Mouse (Mus musculus) mouse embryonic stem cell (cell line): ENCODE data around the gene Arl6ip5.

Experiments
- in situ Hi-C, 2 experiments: fragments of 300-500 bp; cut with MboI; formaldehyde crosslinking; loops; 1 replicate in 1 of 2; 3 replicates in 1 of 2; pipeline ENCODE4 v1.14.3; 2019 to 2020; ENCODE audit warnings: low sequenced_read_pairs in 2 of 2, low pct_unique_long_range_greater_than_20kb in 1 of 2, mixed read lengths in 1 of 2; ENCODE audit not compliant: unreplicated experiment in 1 of 2

Gene Arl6ip5

DNA sequence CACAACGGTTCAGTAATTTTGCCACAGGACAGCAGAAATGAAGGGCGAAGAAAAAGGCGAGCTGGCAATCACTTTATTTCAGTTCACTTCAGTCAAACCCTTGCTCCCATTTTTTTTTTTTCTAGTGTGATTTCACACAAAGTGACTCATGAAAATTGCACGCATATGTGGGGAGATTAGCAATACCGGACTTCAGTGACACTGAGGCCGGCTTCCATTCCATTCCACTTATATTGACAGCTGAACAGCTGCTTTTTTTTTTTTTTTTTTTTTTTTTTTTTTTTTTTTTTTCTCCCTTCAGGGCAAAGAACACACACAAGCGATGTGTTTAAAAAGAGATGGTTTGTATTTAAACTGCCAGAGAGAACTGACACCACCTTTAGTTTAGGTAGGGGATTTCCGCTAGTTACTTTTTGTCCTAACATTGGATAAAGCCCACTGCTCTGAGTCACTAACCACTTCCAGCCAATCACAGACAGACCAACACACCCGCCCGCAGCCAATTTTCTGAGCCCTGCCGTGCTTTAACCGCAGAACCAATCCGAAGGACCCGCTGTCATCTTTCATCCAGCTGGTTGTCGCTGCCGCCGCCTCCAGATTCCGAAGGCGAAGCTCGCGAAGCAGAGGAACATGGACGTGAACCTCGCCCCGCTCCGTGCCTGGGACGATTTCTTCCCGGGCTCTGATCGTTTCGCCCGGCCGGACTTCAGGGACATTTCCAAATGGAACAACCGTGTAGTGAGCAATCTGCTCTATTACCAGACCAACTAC is at the start of gene Arl6ip5:
TSS of gene Arl6ip5 (plus strand) at position 499 of the 771 bp plus-strand sequence.
- in situ Hi-C loops = no loop called here

DNA sequence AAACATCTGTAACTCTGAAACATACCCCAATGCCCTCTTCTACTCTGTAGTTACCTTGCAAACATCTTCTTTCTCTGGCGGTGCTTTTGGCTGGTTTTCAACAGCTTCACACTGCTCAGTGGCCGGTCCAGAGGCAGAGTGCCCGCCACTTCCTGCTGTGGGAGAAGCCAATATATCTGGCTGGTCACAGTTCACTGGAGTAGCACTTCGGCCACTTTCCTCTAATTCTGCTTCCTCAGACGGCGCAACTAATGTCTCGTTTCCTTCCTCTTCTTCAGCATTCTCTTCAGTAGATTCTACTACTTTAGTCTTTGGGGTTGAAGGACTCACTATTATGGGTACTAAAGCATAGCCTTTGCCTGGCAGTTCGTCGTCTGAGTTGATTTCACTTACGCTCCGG is 34.8 kb upstream of the Arl6ip5 start:
- in situ Hi-C loops = no loop called here

DNA sequence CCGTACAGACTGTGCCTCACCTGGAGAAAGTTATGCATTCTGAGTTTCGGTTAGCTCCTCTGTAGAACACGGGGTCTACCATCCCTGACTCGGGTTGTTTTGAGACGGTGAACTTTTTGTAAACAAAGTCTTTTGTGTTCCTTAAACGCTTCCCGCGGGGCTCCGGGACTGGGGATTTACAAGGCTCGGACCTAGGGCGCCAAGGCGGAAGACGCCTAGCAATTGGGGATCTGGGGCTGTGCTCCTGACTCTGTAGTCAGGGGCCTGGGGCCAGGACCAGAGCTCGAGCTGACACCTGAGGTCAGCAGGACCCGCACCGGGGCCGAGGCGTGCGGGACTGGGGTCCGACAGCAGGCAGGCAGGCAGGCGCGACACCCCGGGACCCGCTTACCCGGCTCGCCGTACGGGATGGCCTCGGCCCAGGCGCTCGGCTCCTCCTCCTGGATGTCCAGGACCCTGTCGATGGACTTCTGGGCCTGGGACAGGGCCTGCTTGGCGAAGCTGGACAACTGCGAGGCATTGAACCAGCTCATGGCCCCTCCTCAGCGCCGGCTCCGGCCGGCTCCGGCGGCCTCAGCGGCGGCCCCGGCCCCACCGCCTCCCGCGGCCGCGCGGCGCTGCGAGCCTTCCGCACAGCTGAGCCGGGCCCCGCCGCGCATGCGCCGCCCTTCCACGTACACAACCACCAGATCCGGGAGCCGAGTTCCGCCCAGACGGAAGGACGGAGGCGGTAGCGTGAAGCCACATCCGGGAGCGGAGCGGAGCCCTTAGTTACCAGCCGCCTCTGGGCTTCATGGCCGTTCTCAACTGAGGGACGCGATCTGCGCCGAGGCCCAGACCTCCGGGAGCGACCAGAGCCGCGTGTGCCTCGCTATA is 31.8 kb upstream of the Arl6ip5 start, which contains the start of gene Tmf1:
TSS of gene Tmf1 (minus strand) at position 632 of the 876 bp plus-strand sequence.
- in situ Hi-C loops = no loop called here

DNA sequence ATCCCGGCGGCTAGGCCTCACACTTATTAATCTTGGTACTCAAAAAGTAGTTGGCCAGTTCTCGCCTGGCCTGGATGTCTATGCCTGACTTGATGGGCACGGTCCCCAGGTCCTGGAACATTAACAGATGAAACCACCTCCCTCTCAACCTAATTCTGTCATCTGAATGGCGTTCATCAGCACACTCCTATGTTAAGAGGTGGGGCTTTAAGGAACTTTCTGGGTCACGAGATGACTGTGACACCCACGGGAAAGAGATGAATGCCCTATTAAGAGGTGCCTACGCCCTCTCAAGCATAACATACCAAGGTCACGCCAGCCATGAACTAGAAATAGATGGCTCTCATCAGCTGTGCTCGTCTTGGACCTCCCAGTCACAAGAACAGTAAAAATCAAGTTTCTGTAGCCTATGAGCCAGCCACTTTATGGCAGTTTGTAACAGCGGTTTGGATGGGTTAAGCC is 31.1 kb upstream of the Arl6ip5 start:
- in situ Hi-C loops = no loop called here

DNA sequence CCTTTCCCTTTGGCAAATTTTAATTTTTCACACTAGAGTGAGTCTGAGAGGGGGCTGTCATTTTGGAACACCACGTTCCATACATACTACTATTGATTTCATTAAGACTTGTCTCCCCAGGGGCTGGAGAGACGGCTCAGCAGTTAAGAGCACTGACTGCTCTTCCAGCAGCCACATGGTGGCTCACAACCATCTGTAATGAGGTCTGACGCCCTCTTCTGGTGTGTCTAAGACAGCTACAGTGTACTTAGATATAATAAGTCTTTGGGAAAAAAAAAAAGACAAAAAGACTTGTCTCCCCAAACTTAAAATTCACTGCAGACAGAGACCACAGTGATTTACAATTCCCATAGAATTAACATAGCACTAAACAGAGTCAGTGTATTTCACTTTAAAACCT is 10.1 kb upstream of the Arl6ip5 start:
- in situ Hi-C loops = no loop called here

DNA sequence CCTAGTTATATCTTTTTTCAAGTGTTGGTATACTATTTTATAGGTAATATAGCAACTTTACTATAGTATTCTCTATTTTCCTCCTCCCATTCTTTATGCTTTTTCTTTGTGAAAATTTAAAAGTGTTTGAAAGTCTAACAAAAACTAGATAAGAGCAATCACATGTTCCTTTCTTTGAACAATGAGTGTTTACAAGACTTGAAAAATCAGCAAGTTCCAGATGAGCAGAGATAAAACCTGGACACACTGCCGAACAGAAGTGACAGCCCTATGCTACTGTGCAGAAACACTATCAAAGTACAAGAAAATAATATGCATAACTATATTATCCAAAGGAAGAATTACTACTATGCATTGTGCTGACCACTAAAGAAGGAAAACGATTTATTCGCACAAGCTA is 8.0 kb upstream of the Arl6ip5 start:
- in situ Hi-C loops = no loop called here

DNA sequence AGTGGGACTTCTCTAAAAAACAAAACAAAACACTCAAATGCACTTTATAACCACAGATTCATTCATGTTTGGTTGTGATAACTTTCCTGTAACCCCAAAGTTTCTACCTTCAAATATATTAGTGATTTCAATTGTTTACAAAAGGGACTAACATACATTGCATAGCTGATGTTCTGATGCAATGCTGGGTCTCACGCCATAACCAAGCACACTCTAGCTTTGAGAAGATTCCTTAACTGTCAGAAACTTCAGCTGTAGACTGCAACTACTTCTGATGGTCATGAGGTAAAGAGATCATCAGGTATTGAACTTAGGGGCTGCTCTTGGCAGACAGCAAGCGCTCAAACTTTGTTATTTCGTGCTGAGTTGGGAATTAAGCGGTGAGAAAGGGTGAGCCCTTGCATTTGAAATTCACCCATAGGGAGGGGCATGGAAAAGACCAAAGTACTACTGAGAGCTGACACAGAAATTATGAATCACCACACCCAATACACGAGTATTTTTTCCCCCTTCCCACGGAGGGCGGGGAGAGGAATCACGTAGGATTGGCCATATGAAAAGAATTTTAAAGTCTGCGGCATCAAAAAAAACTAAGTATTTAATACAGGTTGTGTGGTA is 6.1 kb upstream of the Arl6ip5 start:
- in situ Hi-C loops = no loop called here

DNA sequence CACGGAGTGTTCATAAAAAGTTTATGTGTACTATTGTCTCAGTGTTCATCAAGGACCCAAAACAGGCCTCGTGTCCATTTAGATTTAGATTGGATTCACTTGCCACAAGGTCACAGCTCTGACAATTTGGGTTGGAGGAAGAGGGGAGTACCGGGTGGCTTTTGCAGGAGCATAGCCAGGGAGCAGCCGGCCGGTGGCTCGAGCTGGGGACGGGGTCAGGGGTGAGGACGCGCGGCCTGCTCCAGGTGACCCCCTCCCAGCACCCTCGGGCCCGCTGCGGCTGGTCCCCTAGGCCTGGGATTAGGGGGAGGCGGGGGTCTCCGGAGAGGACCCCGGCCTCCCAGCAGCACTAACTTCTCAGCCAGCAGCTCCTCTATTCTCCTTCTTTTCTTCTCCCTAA is 5.5 kb upstream of the Arl6ip5 start:
- in situ Hi-C loops = no loop called here

DNA sequence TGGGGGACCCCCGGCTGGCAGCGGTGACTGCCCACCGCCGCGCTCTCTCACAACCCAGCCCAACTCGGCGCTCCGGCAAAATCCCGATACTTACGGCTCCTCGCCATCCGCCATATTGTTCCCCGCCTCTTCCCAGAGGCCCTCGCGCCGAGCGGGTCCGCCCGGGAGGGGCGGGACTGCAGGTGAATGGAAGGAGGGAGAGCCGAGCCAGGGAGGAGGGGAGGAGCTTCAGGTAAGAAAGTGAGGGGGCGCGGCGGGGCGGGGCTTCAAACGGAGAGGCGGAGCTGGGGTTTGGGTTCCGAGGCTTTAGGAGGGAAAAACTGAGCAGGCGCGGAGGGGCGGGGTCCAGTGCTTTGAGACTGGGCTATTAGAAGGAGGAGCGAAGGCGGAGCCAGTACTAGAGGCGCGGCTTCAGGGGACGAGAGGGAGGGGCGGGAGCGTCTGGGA is 5.0 kb upstream of the Arl6ip5 start, which contains the start of gene Uba3:
TSS of gene Uba3 (minus strand) at position 209 of the 447 bp plus-strand sequence.
- in situ Hi-C loops = no loop called here

DNA sequence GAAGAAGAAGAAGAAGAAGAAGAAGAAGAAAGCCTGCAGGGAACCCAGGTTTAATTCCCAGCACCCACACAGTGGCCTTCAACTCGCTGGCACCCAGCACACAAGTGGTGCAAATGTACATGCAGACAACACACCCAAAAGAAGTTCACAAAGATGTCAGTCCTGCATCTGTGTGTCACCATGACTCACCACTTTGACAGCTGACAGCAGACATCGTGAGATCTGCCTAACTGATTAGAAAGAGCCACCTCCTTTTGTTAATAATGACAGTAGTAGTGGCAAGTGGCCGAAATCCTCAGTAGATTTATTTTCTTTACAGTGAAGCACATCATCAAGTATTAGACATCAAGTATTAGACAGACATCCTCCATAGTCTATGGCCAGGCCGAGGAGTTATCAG is 3.4 kb upstream of the Arl6ip5 start:
- in situ Hi-C loops = no loop called here

DNA sequence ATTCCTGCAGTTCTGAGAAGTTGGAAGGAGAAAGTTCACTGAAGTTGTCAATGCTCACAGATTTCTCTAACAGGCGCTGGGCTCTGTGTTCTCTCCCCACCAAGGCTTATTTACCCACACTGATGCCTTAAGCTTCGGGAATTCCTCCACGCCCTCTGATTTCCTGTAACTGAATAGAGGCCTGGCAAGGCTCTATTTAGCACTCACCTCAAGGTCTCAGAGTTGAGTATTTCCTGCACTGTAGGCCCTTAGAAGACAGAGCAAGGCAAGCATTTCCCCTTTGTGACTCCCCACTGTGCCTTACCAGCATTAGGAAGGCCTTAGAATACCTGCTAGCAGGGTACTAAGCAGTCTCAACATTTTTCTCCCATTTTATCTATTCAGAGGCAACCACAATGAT is 2.1 kb upstream of the Arl6ip5 start:
- in situ Hi-C loops = no loop called here

DNA sequence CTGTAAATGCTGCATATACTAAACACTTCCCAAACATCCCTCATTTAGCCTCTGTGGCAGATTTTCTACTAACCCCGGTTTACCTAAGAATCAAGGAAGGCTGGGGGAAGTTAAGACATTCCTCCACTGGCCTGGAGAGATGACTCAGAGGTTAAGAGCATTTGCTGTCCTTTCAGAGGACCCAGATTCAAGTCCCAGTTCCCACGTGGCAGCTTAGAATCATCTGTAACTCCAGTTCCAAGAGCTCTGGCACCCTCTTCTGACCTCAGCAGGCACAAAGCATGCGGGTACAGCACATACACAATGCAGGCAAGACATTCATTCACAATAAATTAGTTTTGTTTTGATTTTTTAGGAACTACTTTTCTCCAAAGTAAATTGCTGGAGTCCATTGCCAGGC is 1.3 kb upstream of the Arl6ip5 start:
- in situ Hi-C loops = no loop called here

DNA sequence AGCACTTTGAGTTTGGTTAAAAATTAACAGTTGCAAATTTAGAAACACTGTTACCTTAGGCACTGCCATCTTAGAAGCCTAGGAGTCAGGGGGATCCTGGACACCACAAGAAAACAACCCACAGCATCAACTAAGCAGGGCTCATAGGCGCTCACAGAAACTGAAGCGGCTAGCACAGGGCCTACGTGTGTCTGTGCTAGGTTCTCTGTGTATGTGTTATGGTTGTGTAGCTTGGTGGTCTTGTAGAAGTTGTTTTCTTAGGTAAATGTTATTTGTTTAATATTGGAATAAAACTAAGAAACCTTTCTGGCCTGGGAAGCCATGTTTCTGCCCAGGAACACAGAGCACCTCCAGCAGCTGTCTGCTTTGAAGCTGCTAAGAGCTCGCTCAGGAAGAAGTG is 738 bp upstream of the Arl6ip5 start:
- in situ Hi-C loops = no loop called here

DNA sequence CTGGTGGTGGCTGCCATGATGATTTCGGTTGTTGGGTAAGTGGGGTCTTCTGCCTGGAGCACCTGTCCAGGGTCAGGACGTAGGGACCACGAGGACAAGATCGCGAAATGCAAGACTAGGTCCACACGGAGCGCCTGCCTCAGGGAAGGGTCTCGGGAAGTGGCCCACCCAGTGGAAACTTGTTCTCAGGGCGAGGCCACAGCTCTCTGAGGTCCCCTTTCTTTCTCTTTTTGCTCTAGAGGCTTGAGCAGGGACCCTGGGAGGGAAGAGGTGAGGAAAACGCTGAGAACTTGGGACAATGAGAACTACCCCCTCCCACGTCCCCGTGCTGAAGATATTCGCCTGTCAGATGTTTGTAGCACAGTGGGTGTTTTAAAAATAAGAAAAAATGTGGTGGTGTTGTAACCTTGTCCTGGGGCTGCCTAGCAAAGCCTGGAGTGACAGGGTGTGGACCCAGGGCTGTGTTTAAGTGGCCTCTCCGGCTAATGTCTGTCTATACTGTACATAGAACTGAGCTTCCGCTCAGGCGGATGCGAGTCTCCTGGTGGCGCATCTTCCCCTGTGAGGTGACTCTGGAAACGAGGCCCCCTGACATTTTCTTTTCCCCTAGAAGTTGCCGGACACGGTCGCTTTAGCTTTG is 593 bp downstream of the Arl6ip5 start:
- in situ Hi-C loops = no loop called here

DNA sequence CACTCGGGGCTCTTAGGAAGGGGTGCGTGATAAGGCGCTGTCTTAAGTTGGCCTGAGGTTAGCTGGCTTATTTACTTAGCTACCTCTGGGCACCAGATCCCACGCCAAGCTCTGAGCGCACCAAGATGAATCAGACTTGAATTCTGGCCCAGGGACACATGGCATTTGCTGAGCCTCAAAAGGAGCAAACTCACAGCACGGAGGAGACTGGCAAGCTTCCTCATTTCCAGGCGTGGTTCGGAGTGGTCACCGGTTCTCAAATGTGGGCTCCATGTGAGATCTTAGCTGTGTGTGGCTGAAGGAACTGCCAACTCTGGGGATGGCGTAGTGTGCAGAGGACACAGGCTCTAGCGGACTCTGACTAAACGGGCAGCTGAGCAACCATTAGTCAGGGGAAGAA is 1.5 kb downstream of the Arl6ip5 start:
- in situ Hi-C loops = no loop called here

DNA sequence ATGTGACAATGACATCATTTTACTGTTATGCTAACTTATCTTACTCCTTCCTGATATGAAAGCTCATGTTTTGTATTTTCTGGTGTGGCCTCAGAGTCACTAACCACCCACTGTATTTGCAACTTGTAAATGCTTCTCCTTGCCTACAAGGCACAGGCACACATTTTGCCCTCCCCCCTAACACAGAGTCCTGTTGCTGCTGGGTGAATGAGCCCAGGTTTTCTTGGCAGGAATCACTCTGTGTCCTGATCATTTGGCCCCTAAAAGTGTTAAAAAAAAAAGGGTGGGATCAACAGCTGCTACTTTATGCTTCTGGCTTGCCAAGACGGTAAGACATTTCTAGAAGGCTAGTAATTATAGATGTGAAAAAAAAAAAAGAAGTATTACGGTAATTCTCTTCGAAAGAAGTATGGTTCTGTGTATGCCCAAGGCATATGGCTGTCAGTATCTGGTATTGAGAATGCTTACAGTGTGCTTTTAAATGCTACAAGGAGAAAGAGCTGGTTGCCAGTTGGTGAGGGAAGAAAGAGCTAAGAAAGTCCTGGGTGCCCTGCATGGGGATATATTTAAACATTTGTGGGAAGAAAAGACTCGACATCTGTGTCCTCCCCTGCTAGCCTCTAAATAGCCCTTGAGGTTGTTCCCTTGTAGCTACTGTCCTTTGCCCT is 5.8 kb downstream of the Arl6ip5 start:
- in situ Hi-C loops = no loop called here

DNA sequence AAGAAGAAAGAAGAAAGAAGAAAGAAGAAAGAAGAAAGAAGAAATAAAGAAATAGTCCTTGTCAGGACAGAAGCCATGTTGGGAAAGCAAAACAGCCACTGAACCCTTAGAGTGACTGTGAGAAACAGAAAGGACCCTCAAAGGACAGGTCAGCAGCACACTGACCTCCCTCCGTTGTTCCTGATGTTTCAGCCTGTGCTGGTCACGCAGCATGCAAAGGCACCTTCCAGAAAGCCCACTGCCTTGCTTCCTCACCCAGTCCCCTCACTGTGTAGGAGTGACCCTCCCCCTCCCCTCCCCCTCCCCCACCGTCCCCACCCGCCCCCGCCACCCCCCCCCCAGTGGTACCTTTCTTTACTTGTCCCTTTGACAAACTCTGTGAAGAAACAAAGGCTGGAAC is 10.2 kb downstream of the Arl6ip5 start:
- in situ Hi-C loops = no loop called here
